In the genomic region with DNA sequence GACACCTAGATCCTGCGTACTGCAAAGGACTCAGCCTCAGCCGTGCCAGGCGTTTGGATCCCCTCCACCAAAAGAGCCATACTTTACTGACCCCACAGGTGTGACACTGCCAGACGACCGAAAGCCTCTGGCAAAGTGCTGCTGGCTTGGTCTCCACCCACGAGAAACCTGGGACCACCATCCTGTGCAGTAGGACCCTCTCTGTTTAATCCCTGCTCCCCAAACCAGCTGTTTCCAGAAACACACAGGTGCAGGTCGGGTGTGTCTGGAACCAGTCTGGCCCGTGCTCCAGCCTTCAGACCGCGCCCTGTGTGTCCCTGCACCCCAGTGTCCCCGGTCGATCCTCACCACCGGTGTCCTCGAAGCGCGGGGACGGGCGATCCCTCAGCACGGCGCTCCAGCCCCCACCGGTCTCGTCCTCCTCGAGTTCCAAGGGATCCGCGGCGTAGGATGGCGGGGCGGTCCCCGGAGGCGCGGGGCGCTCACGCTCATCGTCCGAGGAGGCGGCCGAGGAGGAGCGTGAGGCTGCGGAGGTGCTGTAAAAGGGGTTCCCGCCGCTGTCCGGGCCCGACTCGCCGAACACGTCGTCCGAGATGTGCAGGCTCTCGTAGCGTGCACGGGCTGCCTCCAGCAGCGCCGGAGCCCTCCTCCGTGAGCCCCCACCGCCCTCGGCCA, we compare ENCODE assay signal across 8 mouse cellular contexts. TPM values are rescaled to one million over a fixed set of nuclear protein-coding genes. Genes with fewer than 3 reads are reported as not detected.
DNase-seq lines count a peak whose midpoint lies in the region; ATAC-seq and TF ChIP-seq lines count a peak whose summit lies in the region.

No protein-coding gene starts in this region.

- peak; percentile 3 for DNase-seq in CD4-positive, CD25-positive, alpha-beta regulatory T cell, adult 2 months (ENCODE audit: low read depth, low spot score)
- peak; percentile 64 for DNase-seq in cerebellum, adult 8-10 months
- DNase-seq in kidney, postnatal 10 days = peak; percentile 34
- DNase-seq in thymus, postnatal 4 days = peak; percentile 38

- H3K9ac ChIP-seq in heart, embryonic 13.5 days = peak overlapping the region; percentile 85
- H3K9ac ChIP-seq in midbrain, embryonic 16.5 days (ENCODE audit: low read depth, low read length) = peak overlapping the region; percentile 86

- no peak overlapping the region for H3K27ac ChIP-seq in heart, embryonic 13.5 days (replicated peaks)
- H3K27ac ChIP-seq in midbrain, embryonic 16.5 days (ENCODE audit: low read length) = peak overlapping the region; percentile 84

- peaks cover 65% of the 10 kb centered on the region for H3K4me1 ChIP-seq in heart, embryonic 13.5 days
- H3K4me1 ChIP-seq in midbrain, embryonic 16.5 days (ENCODE audit: control insufficient read depth, insufficient read depth, low read length) = peaks cover 33% of the 10 kb centered on the region

- 2% methylated on average over 55 of the region's 56 CpGs for WGBS in heart, embryonic 13.5 days
- under 1% methylated on average over 54 of the region's 56 CpGs for WGBS in midbrain, embryonic 16.5 days

- peak overlapping the region; percentile 22 for H3ac ChIP-seq in C2C12 (ENCODE audit: control insufficient read depth, insufficient read length, low read depth)

- no peaks in the 10 kb centered on the region for H3K79me2 ChIP-seq in C2C12 (ENCODE audit: control insufficient read depth, insufficient read depth)

- H3K4me3 ChIP-seq in C2C12 (ENCODE audit: insufficient read depth, poor library complexity, severe bottlenecking) = no peak overlapping the region
- H3K4me3 ChIP-seq in heart, embryonic 13.5 days = peak overlapping the region; percentile 81
- H3K4me3 ChIP-seq in midbrain, embryonic 16.5 days (ENCODE audit: low read depth, low read length) = peak overlapping the region; percentile 91

- no peaks in the 10 kb centered on the region for H3K79me3 ChIP-seq in C2C12 (ENCODE audit: low read depth)

- ATAC-seq in CD4-positive, CD25-positive, alpha-beta regulatory T cell, adult 4 months = no peak
- ATAC-seq in heart, embryonic 13.5 days (ENCODE audit: extremely low read depth, insufficient number of reproducible peaks, low FRiP score, low TSS enrichment) = no peak
- peak; percentile 16 for ATAC-seq in midbrain, embryonic 16.5 days

- TF ChIP-seq CTCF in C2C12 (IDR thresholded peaks at IDR 0.05; ENCODE audit: control insufficient read depth, insufficient read depth, insufficient read length) = no peak

- no peaks in the 10 kb centered on the region for H3K9me3 ChIP-seq in heart, embryonic 13.5 days
- H3K9me3 ChIP-seq in midbrain, embryonic 16.5 days (replicated peaks; ENCODE audit: control insufficient read depth, low read length, poor library complexity, severe bottlenecking) = no peaks in the 10 kb centered on the region

- peak overlapping the region; percentile 97 for H3K4me2 ChIP-seq in heart, embryonic 13.5 days
- H3K4me2 ChIP-seq in midbrain, embryonic 16.5 days (ENCODE audit: low read length) = peak overlapping the region; percentile 88

- H3K36me3 ChIP-seq in C2C12 (ENCODE audit: control insufficient read depth, insufficient read depth) = no peaks in the 10 kb centered on the region
- H3K36me3 ChIP-seq in heart, embryonic 13.5 days = no peaks in the 10 kb centered on the region
- H3K36me3 ChIP-seq in midbrain, embryonic 16.5 days (ENCODE audit: control insufficient read depth, insufficient read depth, low read length) = no peaks in the 10 kb centered on the region

- peaks cover 38% of the 10 kb centered on the region for H3K27me3 ChIP-seq in C2C12 (ENCODE audit: control insufficient read depth, insufficient read depth, insufficient read length)
- peaks cover 29% of the 10 kb centered on the region for H3K27me3 ChIP-seq in heart, embryonic 13.5 days (replicated peaks)
- no peaks in the 10 kb centered on the region for H3K27me3 ChIP-seq in midbrain, embryonic 16.5 days (ENCODE audit: control insufficient read depth, insufficient read depth, low read depth, low read length)

TF ChIP-seq in C2C12, 6 proteins besides CTCF, POLR2A, EP300 and RAD21:
- TF ChIP-seq FOSL1 (IDR thresholded peaks at IDR 0.05; ENCODE audit: insufficient read depth, low read length, poor library complexity, severe bottlenecking) (no peak), USF1 (IDR thresholded peaks at IDR 0.05; ENCODE audit: low read depth) (no peak), CEBPB (IDR thresholded peaks at IDR 0.05; ENCODE audit: low read depth) (no peak), MAX (IDR thresholded peaks at IDR 0.05) (no peak), MYOG (IDR thresholded peaks at IDR 0.05; ENCODE audit: control insufficient read depth, extremely low read depth, insufficient read length) (no peak), MYOD1 (IDR thresholded peaks at IDR 0.05; ENCODE audit: control insufficient read depth, insufficient read length, low read depth) (no peak)

RNA-seq across cellular contexts. Expression of a gene that starts 5.9 kb away (rescaled TPM):
- not detected for polyA plus RNA-seq in CD4-positive, CD25-positive, alpha-beta regulatory T cell, adult 4 months (2017; shearing (Covaris generic))
- not detected for polyA plus RNA-seq in C2C12 (2012; fragmentation: generic; extraction: Trizol)
- 1.8 and 2.0 TPM in 2 replicates for polyA plus RNA-seq in heart, embryonic 13.5 days (2015; fragmentation: Nextera tagmentation; extraction: Ambion mirVana)
- polyA plus RNA-seq in midbrain, embryonic 16.5 days (2015; fragmentation: Nextera tagmentation; extraction: Ambion mirVana) = 12.2 and 13.7 TPM in 2 replicates

Comparison
In these comparisons a context has a peak if more than half of its experiments do, and no peak if none do; other contexts are left out.
1. DNase-seq: peak in every context shown above with its lines; median percentile 64 in cerebellum, adult 8-10 months; 38 in thymus, postnatal 4 days; 34 in kidney, postnatal 10 days; 3 in CD4-positive, CD25-positive, alpha-beta regulatory T cell, adult 2 months.